Comparison of ENCODE assay signal across 33 mouse cellular contexts in the genomic region with DNA sequence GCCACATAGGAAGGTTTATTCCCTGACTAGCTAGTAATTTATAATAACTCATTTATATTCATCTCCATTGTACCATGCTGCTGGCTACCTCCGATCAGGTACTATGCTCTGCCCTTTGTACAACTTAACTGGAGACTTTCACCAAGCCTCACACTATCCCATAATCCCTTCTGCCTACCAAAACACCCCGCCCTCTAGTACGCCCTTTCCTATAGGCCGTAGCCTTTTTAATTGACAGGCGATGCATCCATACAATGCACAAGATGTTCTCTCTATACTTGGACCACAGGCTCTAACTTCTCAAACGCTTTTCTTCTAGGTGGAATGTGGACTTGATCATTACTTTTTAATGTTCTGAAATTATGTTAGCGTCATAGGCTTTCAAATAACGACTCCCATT.
"Had no signal": no experiment of that assay in that cellular context is flagged by ENCODE, and none has a peak within 500 bp of the region (broad histone marks: within the 10 kb centered on the region; RNA-seq: fewer than 3 reads in every experiment).

No protein-coding gene starts in this region.

- H3K27me3 ChIP-seq: heart, embryonic 15.5 days; hindbrain, embryonic 12.5 days; hindbrain, embryonic 13.5 days; hindbrain, embryonic 15.5 days; intestine, embryonic 15.5 days; kidney, embryonic 15.5 days had no signal

- H3K27ac ChIP-seq: heart, embryonic 10.5 days; heart, embryonic 13.5 days; heart, embryonic 15.5 days; hindbrain, embryonic 10.5 days; hindbrain, embryonic 12.5 days; hindbrain, embryonic 13.5 days; hindbrain, embryonic 14.5 days; hindbrain, embryonic 15.5 days; hindbrain, postnatal 0 days; intestine, embryonic 15.5 days; kidney, embryonic 15.5 days; kidney, postnatal 0 days; layer of hippocampus, adult 2 months had no signal

- ATAC-seq: hindbrain, embryonic 16.5 days; hindbrain, postnatal 0 days; inflammation-experienced regulatory T-cells, adult 6 months; intestine, embryonic 15.5 days; intestine, embryonic 16.5 days; intestine, postnatal 0 days had no signal

- DNase-seq: heart, postnatal 10 days; heart, postnatal 14 days; heart, postnatal 4 days; kidney, adult 11 months; kidney, adult 18-20 months; kidney, adult 2 months; kidney, adult 9 months; kidney, postnatal 10 days; kidney, postnatal 14 days; kidney, postnatal 25 days; kidney, postnatal 36 days; kidney, postnatal 4 days; layer of hippocampus, adult 9-11 months; layer of hippocampus, postnatal 36 days had no signal

- H3K9me3 ChIP-seq: heart, embryonic 10.5 days; heart, embryonic 12.5 days; heart, embryonic 13.5 days; heart, embryonic 15.5 days; hindbrain, embryonic 10.5 days; hindbrain, embryonic 12.5 days; hindbrain, embryonic 13.5 days; hindbrain, embryonic 15.5 days; intestine, embryonic 15.5 days; kidney, embryonic 15.5 days had no signal

- H3K9ac ChIP-seq: heart, embryonic 12.5 days; heart, embryonic 13.5 days; heart, embryonic 15.5 days; hindbrain, embryonic 12.5 days; hindbrain, embryonic 13.5 days; hindbrain, embryonic 14.5 days; hindbrain, embryonic 15.5 days; intestine, embryonic 15.5 days; kidney, embryonic 15.5 days had no signal

- H3K4me1 ChIP-seq: hindbrain, embryonic 15.5 days had no signal

- H3K4me2 ChIP-seq: heart, embryonic 11.5 days; heart, embryonic 12.5 days; heart, embryonic 13.5 days; heart, embryonic 15.5 days; hindbrain, embryonic 12.5 days; hindbrain, embryonic 13.5 days; hindbrain, embryonic 14.5 days; hindbrain, embryonic 15.5 days; intestine, embryonic 15.5 days; kidney, embryonic 15.5 days had no signal

- H3K4me3 ChIP-seq: heart, embryonic 10.5 days; heart, embryonic 12.5 days; heart, embryonic 13.5 days; heart, embryonic 15.5 days; hindbrain, embryonic 10.5 days; hindbrain, embryonic 12.5 days; hindbrain, embryonic 13.5 days; hindbrain, embryonic 15.5 days; intestine, embryonic 15.5 days; kidney, embryonic 15.5 days; layer of hippocampus, adult 2 months had no signal

- H3K36me3 ChIP-seq: heart, embryonic 10.5 days; heart, embryonic 12.5 days; heart, embryonic 13.5 days; heart, embryonic 15.5 days; hindbrain, embryonic 10.5 days; hindbrain, embryonic 12.5 days; hindbrain, embryonic 13.5 days; hindbrain, embryonic 15.5 days; intestine, embryonic 15.5 days; kidney, embryonic 15.5 days had no signal
